Mouse (Mus musculus): ENCODE data around the gene Uba52.

DNA sequence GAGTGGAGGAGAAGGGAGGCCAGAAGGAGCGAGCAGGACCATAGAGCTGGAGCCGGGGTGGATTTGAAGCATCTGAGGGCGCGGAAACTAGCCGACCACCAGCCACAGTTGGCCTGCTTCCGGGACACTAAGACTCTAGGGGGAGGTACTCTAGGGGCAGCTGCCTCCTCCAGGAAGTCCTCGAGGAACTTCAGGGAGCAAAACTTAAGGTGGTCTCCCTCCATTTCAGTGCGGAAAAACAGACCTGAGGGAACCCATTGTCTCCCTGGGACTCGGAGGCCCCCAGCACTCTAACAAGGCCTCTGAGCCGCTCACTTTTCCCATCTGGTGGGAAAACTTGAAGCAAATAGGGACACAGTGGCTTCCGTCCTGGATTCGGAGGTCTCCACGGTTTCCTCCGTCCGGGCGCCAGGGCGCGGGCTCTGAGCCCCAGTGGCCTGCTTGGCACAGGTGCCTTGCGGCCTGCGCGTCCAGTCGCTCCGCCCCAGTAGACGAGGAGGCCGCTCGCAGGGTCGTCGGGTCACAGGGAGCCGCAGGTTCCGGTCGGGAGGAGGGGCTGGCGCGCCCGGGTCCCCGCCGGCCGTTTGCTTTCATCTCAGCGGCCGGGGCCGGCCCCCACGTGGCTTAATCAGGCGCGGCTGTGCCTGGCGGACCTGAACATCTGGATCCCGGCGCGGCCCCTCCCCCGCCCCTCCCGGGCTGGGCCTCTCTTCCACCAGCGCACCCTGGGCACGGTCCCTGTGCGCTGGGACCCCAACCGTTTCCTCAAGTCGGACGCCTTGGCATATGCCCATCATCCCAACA lies 22.4 kb downstream of the Uba52 start:
- TF ChIP-seq CTCF (IDR thresholded peaks at IDR 0.05; ENCODE audit: low read depth, low read length), result no peak
- TF ChIP-seq POLR2A (IDR thresholded peaks at IDR 0.05; ENCODE audit: extremely low read depth, insufficient read depth, low read length), result no peak

All from liver, adult 2 months (tissue).